Mouse (Mus musculus) intestine, postnatal 0 days (tissue): Measurements from ENCODE around the gene Dlx1. TPM values are rescaled to one million over a fixed set of nuclear protein-coding genes. Genes with fewer than 3 reads are reported as not detected.

Source experiments
- ATAC-seq: fragments of 200-750 bp; cut with Nextera tagmentation; 2 replicates; pipeline ENCODE4 v1.8.0; 2017; ENCODE audit warnings: mild to moderate bottlenecking, moderate TSS enrichment, moderate library complexity
- H3K27ac ChIP-seq: fragments of 300-500 bp; sonication (generic); 2 replicates; pipeline ENCODE4 v1.5.1; 2014; ENCODE audit warnings: mild to moderate bottlenecking, low read depth, low read length, moderate library complexity
- H3K27me3 ChIP-seq: fragments of 300-500 bp; sonication (generic); replicated peaks from 2 replicates; pipeline ENCODE4 v1.6.1; 2014; ENCODE audit warnings: low read length, mixed read lengths; ENCODE audit not compliant: control insufficient read depth, insufficient read depth
- H3K36me3 ChIP-seq: fragments of 300-500 bp; sonication (generic); 2 replicates; pipeline ENCODE4 v1.6.1; 2014; ENCODE audit warnings: mild to moderate bottlenecking, moderate library complexity; ENCODE audit not compliant: control insufficient read depth, insufficient read depth
- H3K4me1 ChIP-seq: fragments of 300-500 bp; sonication (generic); replicated peaks from 2 replicates; pipeline ENCODE4 v1.6.1; 2014; ENCODE audit warnings: antibody characterized with exemption, low read length, mixed read lengths; ENCODE audit not compliant: control insufficient read depth, insufficient read depth
- H3K4me2 ChIP-seq: fragments of 300-500 bp; sonication (generic); replicated peaks from 2 replicates; pipeline ENCODE4 v1.6.1; 2014; ENCODE audit warnings: low read depth, mild to moderate bottlenecking, moderate library complexity
- H3K4me3 ChIP-seq: fragments of 300-500 bp; sonication (generic); 2 replicates; pipeline ENCODE4 v1.5.1; 2014; ENCODE audit warnings: low read depth, low read length
- H3K9ac ChIP-seq: fragments of 300-500 bp; sonication (generic); 2 replicates; pipeline ENCODE4 v1.6.1; 2014; ENCODE audit warnings: mild to moderate bottlenecking, low read depth, low read length
- H3K9me3 ChIP-seq: fragments of 300-500 bp; sonication (generic); 2 replicates; pipeline ENCODE4 v1.6.1; 2016; ENCODE audit warnings: mixed run types; ENCODE audit not compliant: control insufficient read depth
- CTCF ChIP-seq: sonication (generic); IDR thresholded peaks from 2 replicates; pipeline ENCODE4 v1.5.1; 2016; ENCODE audit warnings: low read depth, mild to moderate bottlenecking, control low read depth, antibody characterized with exemption, moderate library complexity
- WGBS: fragments of 180-500 bp; shearing (Covaris S2); extraction: QIAGEN DNeasy Blood & Tissue Kit; methylation state at CpG from one replicate; pipeline ENCODE4 v1.1.7; 2014; 5-methylcytosine and 5-hydroxymethylcytosine counted together
- polyA plus RNA-seq: library from polyadenylated mRNA; unstranded; fragments of >200 nt; fragmentation: Nextera tagmentation; extraction: Ambion mirVana; gene quantifications from 2 replicates; pipeline ENCODE4 v1.2.1, GENCODE M21; 2015

Gene Dlx1
- polyA plus RNA-seq, 1 experiment from 2014 or later = 1.8 TPM

- Histone ChIP-seq H3K27me3 (peaks cover 13% of the 10 kb centered on the region), H3K9me3 (no peaks in the 10 kb centered on the region), H3K9ac (no peak overlapping the region), H3K4me1 (no peaks in the 10 kb centered on the region), H3K36me3 (no peaks in the 10 kb centered on the region), H3K27ac (no peak overlapping the region), H3K4me3 (peak overlapping the region; percentile 49), H3K4me2 (peak overlapping the region; percentile 87)
- WGBS = 10% methylated on average over 50 of the region's 50 CpGs
- peak; percentile 54; the same call in 1 of the 2 replicates for ATAC-seq
- peak; percentile 80 for TF ChIP-seq CTCF
Observed at GRCm38 (mm10) chr2:71580632-71581466, 52.9 kb downstream of the Dlx1 start.

GRCm38 (mm10) chr2:71581488-71581887 is 53.6 kb downstream of the Dlx1 start:
- WGBS = 65% methylated on average over 5 of the region's 5 CpGs
- peak overlapping the region; percentile 49 for H3K4me3 ChIP-seq
- H3K4me1 ChIP-seq = no peaks in the 10 kb centered on the region
- H3K9me3 ChIP-seq = no peaks in the 10 kb centered on the region
- no peak overlapping the region for H3K27ac ChIP-seq
- no peak for ATAC-seq
- no peak for TF ChIP-seq CTCF
- peaks cover 13% of the 10 kb centered on the region for H3K27me3 ChIP-seq
- H3K36me3 ChIP-seq = no peaks in the 10 kb centered on the region
- H3K9ac ChIP-seq = no peak overlapping the region
- peak overlapping the region; percentile 87 for H3K4me2 ChIP-seq

Other genes with a start within 250 kb of the Dlx1 start
- 14.7 and 14.9 TPM in 2 replicates for gene Slc25a12, start 160.4 kb upstream of the Dlx1 start, polyA plus RNA-seq
- 39.4 and 39.6 TPM in 2 replicates for gene Hat1, start 139.2 kb upstream of the Dlx1 start, polyA plus RNA-seq
- 13.5 and 15.6 TPM in 2 replicates for gene Metap1d, start 74.8 kb upstream of the Dlx1 start, polyA plus RNA-seq
- 1.0 and 1.3 TPM in 2 replicates for gene Dlx2, start 18.6 kb downstream of the Dlx1 start, polyA plus RNA-seq
- 32.1 and 36.9 TPM in 2 replicates for gene Itga6, start 217.5 kb downstream of the Dlx1 start, polyA plus RNA-seq